In the genomic region with DNA sequence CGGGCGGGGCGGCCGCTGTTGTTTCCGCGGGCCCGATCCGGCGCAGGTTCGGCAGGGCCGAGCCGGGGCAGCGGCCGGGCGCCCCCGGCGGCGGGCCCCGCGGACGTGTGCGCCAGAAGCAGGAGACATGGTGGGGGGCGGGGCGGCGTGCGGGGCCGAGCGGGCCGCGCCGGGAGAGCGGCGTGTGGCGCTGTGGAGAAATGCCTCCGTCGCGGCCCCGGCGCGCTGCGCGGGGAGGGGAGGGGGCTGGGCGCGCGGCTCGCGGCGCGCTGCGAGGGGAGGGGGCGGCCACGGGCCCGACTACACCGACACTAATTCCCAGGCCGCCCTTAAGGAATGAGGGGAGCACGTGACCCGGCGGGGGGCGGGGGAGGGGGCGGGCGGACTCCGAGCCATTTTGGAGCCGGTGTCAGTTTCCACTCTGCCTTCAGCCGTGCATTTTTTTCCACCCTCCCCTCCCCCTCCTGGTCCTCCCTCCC, we compare ENCODE assay signal across 8 mouse cellular contexts. TPM values are rescaled to one million over a fixed set of nuclear protein-coding genes. Genes with fewer than 3 reads are reported as not detected.
A peak's percentile ranks its signal among the peaks of the same experiment; 100 is the strongest.
DNase-seq lines count a peak whose midpoint lies in the region; ATAC-seq and TF ChIP-seq lines count a peak whose summit lies in the region.

No protein-coding gene starts in this region.

- peak; percentile 80 for ATAC-seq in forebrain, postnatal 0 days
- peak; percentile 90 for ATAC-seq in hindbrain, embryonic 13.5 days (ENCODE audit: low FRiP score)

- peaks cover 35% of the 10 kb centered on the region for H3K79me2 ChIP-seq in MEL (ENCODE audit: control insufficient read depth, insufficient read depth, low read length, poor library complexity)

- peaks cover 0 to 31% of the 10 kb centered on the region in 2 experiments; a peak in 3 of 4 replicates for H3K36me3 ChIP-seq in MEL (ENCODE audit: control insufficient read depth in 1 of 2, insufficient read depth in 2 of 2, low read length in 2 of 2)
- no peaks in the 10 kb centered on the region for H3K36me3 ChIP-seq in forebrain, postnatal 0 days (ENCODE audit: insufficient read depth)
- H3K36me3 ChIP-seq in hindbrain, embryonic 13.5 days = no peaks in the 10 kb centered on the region
- H3K36me3 ChIP-seq in megakaryocyte, embryonic 14.5 days (replicated peaks; ENCODE audit: low read length) = peaks cover 16% of the 10 kb centered on the region

- H3K4me2 ChIP-seq in forebrain, postnatal 0 days (ENCODE audit: low read depth) = peak overlapping the region; percentile 86
- H3K4me2 ChIP-seq in hindbrain, embryonic 13.5 days = peak overlapping the region; percentile 78

- TF ChIP-seq RAD21 in MEL (IDR thresholded peaks at IDR 0.05; ENCODE audit: low read depth, low read length) = no peak

- peak in 1 of 2 experiments; percentile 45; a peak in 1 of 4 replicates for TF ChIP-seq POLR2A in MEL (IDR thresholded peaks at IDR 0.05; ENCODE audit: control insufficient read depth in 1 of 2, insufficient read depth in 1 of 2, low read depth in 1 of 2, low read length in 2 of 2, poor library complexity in 1 of 2)

- TF ChIP-seq EP300 in MEL (IDR thresholded peaks at IDR 0.05; ENCODE audit: low read depth in 1 of 2, low read length in 2 of 2) = no peak

- peaks cover 17 to 19% of the 10 kb centered on the region in 2 experiments for H3K4me1 ChIP-seq in MEL (ENCODE audit: control insufficient read depth in 1 of 2, insufficient read depth in 2 of 2, low read length in 2 of 2)
- H3K4me1 ChIP-seq in forebrain, postnatal 0 days (ENCODE audit: insufficient read depth) = peaks cover 18% of the 10 kb centered on the region
- peaks cover 50% of the 10 kb centered on the region for H3K4me1 ChIP-seq in hindbrain, embryonic 13.5 days (replicated peaks)
- peaks cover 32% of the 10 kb centered on the region for H3K4me1 ChIP-seq in megakaryocyte, embryonic 14.5 days

- WGBS in forebrain, postnatal 0 days = 3% methylated on average over 23 of the region's 64 CpGs
- WGBS in hindbrain, embryonic 13.5 days = 0% methylated on average over 37 of the region's 64 CpGs

- DNase-seq in MEL (ENCODE audit: low read depth, low spot score) = peak; percentile 81
- DNase-seq in cerebellum, adult 11 months = peak; percentile 76
- peak; percentile 94 for DNase-seq in forebrain, postnatal 0 days
- DNase-seq in left cerebral cortex, adult 9 months (ENCODE audit: low spot score in 2 of 2) = peak; percentile 31 to 58
- peak; percentile 78 for DNase-seq in right cerebral cortex, postnatal 25 days
- peak; percentile 76 to 81 for DNase-seq in urinary bladder, postnatal 4 days (ENCODE audit: low spot score in 2 of 2)

- peak overlapping the region; percentile 70 for H3K9ac ChIP-seq in MEL (ENCODE audit: control insufficient read depth, low read depth, low read length, poor library complexity, severe bottlenecking)
- peak overlapping the region; percentile 98 for H3K9ac ChIP-seq in forebrain, postnatal 0 days
- H3K9ac ChIP-seq in hindbrain, embryonic 13.5 days = peak overlapping the region; percentile 97

- no peak overlapping the region for H3K27ac ChIP-seq in MEL (ENCODE audit: control insufficient read depth, low read depth, low read length)
- peak overlapping the region; percentile 98 for H3K27ac ChIP-seq in forebrain, postnatal 0 days (ENCODE audit: low read depth, low read length)
- H3K27ac ChIP-seq in hindbrain, embryonic 13.5 days = peak overlapping the region; percentile 99

- H3K9me3 ChIP-seq in MEL (replicated peaks; ENCODE audit: insufficient read depth, low read length) = no peaks in the 10 kb centered on the region
- H3K9me3 ChIP-seq in forebrain, postnatal 0 days (ENCODE audit: low read length) = no peaks in the 10 kb centered on the region
- no peaks in the 10 kb centered on the region for H3K9me3 ChIP-seq in hindbrain, embryonic 13.5 days
- no peaks in the 10 kb centered on the region for H3K9me3 ChIP-seq in megakaryocyte, embryonic 14.5 days

- peak in 1 of 3 experiments; percentile 10; a peak in 1 of 6 replicates for TF ChIP-seq CTCF in MEL (IDR thresholded peaks at IDR 0.05 in 2 of 3, conservative IDR thresholded peaks at IDR 0.05 in 1 of 3; ENCODE audit: control insufficient read depth in 1 of 3, insufficient read depth in 1 of 3, low read depth in 2 of 3, low read length in 3 of 3, poor library complexity in 1 of 3, severe bottlenecking in 1 of 3)
- TF ChIP-seq CTCF in forebrain, postnatal 0 days (IDR thresholded peaks at IDR 0.05; ENCODE audit: low read depth) = 0 out of 2 replicates have a peak, but pooled peaks have one; percentile 7

- peak overlapping the region in 1 of 2 experiments; percentile 58; a peak in 1 of 4 replicates for H3K4me3 ChIP-seq in MEL (ENCODE audit: control insufficient read depth in 1 of 2, insufficient read depth in 1 of 2, low read depth in 2 of 2, low read length in 2 of 2)
- H3K4me3 ChIP-seq in forebrain, postnatal 0 days (ENCODE audit: low read depth, low read length) = peak overlapping the region; percentile 99
- H3K4me3 ChIP-seq in hindbrain, embryonic 13.5 days = peak overlapping the region; percentile 81
- peak overlapping the region; percentile 94 for H3K4me3 ChIP-seq in megakaryocyte, embryonic 14.5 days (replicated peaks)

- peaks cover 2 to 6% of the 10 kb centered on the region in 2 experiments for H3K27me3 ChIP-seq in MEL (ENCODE audit: control insufficient read depth in 1 of 2, insufficient read depth in 2 of 2, low read length in 2 of 2)
- H3K27me3 ChIP-seq in forebrain, postnatal 0 days (ENCODE audit: insufficient read depth, low read length) = peaks cover 11% of the 10 kb centered on the region
- peaks cover 40% of the 10 kb centered on the region for H3K27me3 ChIP-seq in hindbrain, embryonic 13.5 days
- peaks cover 31% of the 10 kb centered on the region for H3K27me3 ChIP-seq in megakaryocyte, embryonic 14.5 days (replicated peaks)

TF ChIP-seq in MEL, 35 proteins besides CTCF, POLR2A, EP300 and RAD21:
- TF ChIP-seq USF1 (IDR thresholded peaks at IDR 0.05; ENCODE audit: low read depth, low read length) = peak; percentile 84
- TF ChIP-seq UBTF (IDR thresholded peaks at IDR 0.05; ENCODE audit: borderline replicate concordance, insufficient read depth, low read depth, low read length) = 0 out of 2 replicates have a peak, but pooled peaks have one; percentile 30
- no peak for TF ChIP-seq JUND (IDR thresholded peaks at IDR 0.05; ENCODE audit: low read depth, low read length)
- TF ChIP-seq ETS1 (IDR thresholded peaks at IDR 0.05; ENCODE audit: low read depth, low read length) = no peak
- peak in 1 of 2 experiments; percentile 65; a peak in 1 of 4 replicates for TF ChIP-seq USF2 (IDR thresholded peaks at IDR 0.05; ENCODE audit: borderline replicate concordance in 1 of 2, insufficient read depth in 1 of 2, low read depth in 1 of 2, low read length in 2 of 2)
- peak; percentile 62 for TF ChIP-seq ZNF384 (IDR thresholded peaks at IDR 0.05; ENCODE audit: low read depth, low read length)
- peak; percentile 63; the same call in 1 of the 2 replicates for TF ChIP-seq BHLHE40 (IDR thresholded peaks at IDR 0.05; ENCODE audit: borderline replicate concordance, low read depth, low read length)
- peak; percentile 21; the same call in 1 of the 2 replicates for TF ChIP-seq CHD2 (IDR thresholded peaks at IDR 0.05; ENCODE audit: low read length)
TF ChIP-seq in MEL: peak in this region for 6.

RNA-seq across cellular contexts. Expression of a gene that starts 0.3 kb away (rescaled TPM):
- total RNA-seq in MEL (2012; rRNA removed) = 65.8 and 66.5 TPM in 2 replicates
- 10 to 100 TPM in 1 of 2 experiments, not detected in 1; 68.1 TPM for polyA plus RNA-seq in MEL (2012; ENCODE audit: insufficient read depth in 1 of 2, insufficient read length in 2 of 2, low read depth in 1 of 2, low replicate concordance in 2 of 2, missing spikeins in 1 of 2)
- 92.2 and 94.7 TPM in 2 replicates for total RNA-seq in forebrain, postnatal 0 days (2014; rRNA removed)
- polyA plus RNA-seq in forebrain, postnatal 0 days (2015; fragmentation: Nextera tagmentation; extraction: Ambion mirVana) = 17.4 and 21.4 TPM in 2 replicates
- polyA plus RNA-seq in hindbrain, embryonic 13.5 days (2015; fragmentation: Nextera tagmentation; extraction: Ambion mirVana) = 30.5 and 32.7 TPM in 2 replicates
- 2.7 and 5.1 TPM in 2 replicates for polyA plus RNA-seq in megakaryocyte, embryonic 14.5 days (2012; ENCODE audit: insufficient read depth, low replicate concordance)

RNA-seq across cellular contexts. Expression of a gene that starts 4.3 kb away (rescaled TPM):
- 42.9 and 47.0 TPM in 2 replicates for total RNA-seq in MEL (2012; rRNA removed)
- polyA plus RNA-seq in MEL (2012; ENCODE audit: insufficient read depth in 1 of 2, insufficient read length in 2 of 2, low read depth in 1 of 2, low replicate concordance in 2 of 2, missing spikeins in 1 of 2) = 10 to 100 TPM in 1 of 2 experiments, not detected in 1; 70.7 TPM
- 164 and 184 TPM in 2 replicates for total RNA-seq in forebrain, postnatal 0 days (2014; rRNA removed)
- polyA plus RNA-seq in forebrain, postnatal 0 days (2015; fragmentation: Nextera tagmentation; extraction: Ambion mirVana) = 256 and 334 TPM in 2 replicates
- polyA plus RNA-seq in hindbrain, embryonic 13.5 days (2015; fragmentation: Nextera tagmentation; extraction: Ambion mirVana) = 207 and 214 TPM in 2 replicates
- 48.7 and 223 TPM in 2 replicates for polyA plus RNA-seq in megakaryocyte, embryonic 14.5 days (2012; ENCODE audit: insufficient read depth, low replicate concordance)

RNA-seq across cellular contexts. Expression of a gene that starts 17.3 kb away (rescaled TPM):
- 0.26 TPM in 1 of 2 replicates, not detected in the other for total RNA-seq in MEL (2012; rRNA removed)
- polyA plus RNA-seq in MEL (2012; ENCODE audit: insufficient read depth in 1 of 2, insufficient read length in 2 of 2, low read depth in 1 of 2, low replicate concordance in 2 of 2, missing spikeins in 1 of 2) = under 1 TPM in 1 of 2 experiments, not detected in 1; 0.10 TPM
- not detected in 2 replicates for total RNA-seq in forebrain, postnatal 0 days (2014; rRNA removed)
- 0.06 and 0.21 TPM in 2 replicates for polyA plus RNA-seq in forebrain, postnatal 0 days (2015; fragmentation: Nextera tagmentation; extraction: Ambion mirVana)
- 0.16 and 0.32 TPM in 2 replicates for polyA plus RNA-seq in hindbrain, embryonic 13.5 days (2015; fragmentation: Nextera tagmentation; extraction: Ambion mirVana)
- polyA plus RNA-seq in megakaryocyte, embryonic 14.5 days (2012; ENCODE audit: insufficient read depth, low replicate concordance) = not detected in 2 replicates
